Mouse (Mus musculus) midbrain, embryonic 11.5 days (tissue): ENCODE data around the gene Trcg1. TPM values are rescaled to one million over a fixed set of nuclear protein-coding genes. Genes with fewer than 3 reads are reported as not detected.
A peak's percentile ranks its signal among the peaks of the same experiment; 100 is the strongest.
"Not testable (repeated sequence)": the region's sequence is repeated elsewhere in the genome, so short reads cannot be mapped to it uniquely, and the experiment has no call there.

ENCODE experiments used
- ATAC-seq: fragments of 200-750 bp; cut with Nextera tagmentation; 2 replicates; pipeline ENCODE4 v1.8.0; 2017; ENCODE audit warnings: moderate TSS enrichment, moderate library complexity; ENCODE audit not compliant: low FRiP score
- DNase-seq: peaks from one replicate; pipeline ENCODE4 v3.0.0; 2015; ENCODE audit warnings: low spot score; ENCODE audit errors: missing footprints
- H3K27ac ChIP-seq: fragments of 300-500 bp; sonication (generic); 2 replicates; pipeline ENCODE4 v1.5.1; 2014; ENCODE audit warnings: low read depth, low read length
- H3K27me3 ChIP-seq: fragments of 300-500 bp; sonication (generic); 2 replicates; pipeline ENCODE4 v1.6.1; 2014; ENCODE audit warnings: mild to moderate bottlenecking, low read length, moderate library complexity, mixed read lengths; ENCODE audit not compliant: control insufficient read depth, insufficient read depth
- H3K36me3 ChIP-seq: fragments of 300-500 bp; sonication (generic); 2 replicates; pipeline ENCODE4 v1.6.1; 2014; ENCODE audit warnings: mild to moderate bottlenecking, low read length, moderate library complexity, mixed read lengths; ENCODE audit not compliant: control insufficient read depth, insufficient read depth
- H3K4me1 ChIP-seq: fragments of 300-500 bp; sonication (generic); 2 replicates; pipeline ENCODE4 v1.6.1; 2014; ENCODE audit warnings: low read length; ENCODE audit not compliant: control insufficient read depth, insufficient read depth
- H3K4me2 ChIP-seq: fragments of 300-500 bp; sonication (generic); 2 replicates; pipeline ENCODE4 v1.6.1; 2014; ENCODE audit warnings: mild to moderate bottlenecking, moderate library complexity
- H3K4me3 ChIP-seq: fragments of 300-500 bp; sonication (generic); 2 replicates; pipeline ENCODE4 v1.5.1; 2014; ENCODE audit warnings: low read depth, low read length
- H3K9ac ChIP-seq: fragments of 300-500 bp; sonication (generic); 2 replicates; pipeline ENCODE4 v1.6.1; 2014; ENCODE audit warnings: low read length
- H3K9me3 ChIP-seq: fragments of 300-500 bp; sonication (generic); 2 replicates; pipeline ENCODE4 v1.6.1; 2016; ENCODE audit warnings: low read length; ENCODE audit not compliant: control insufficient read depth
- WGBS: fragments of 180-500 bp; shearing (Covaris S2); extraction: QIAGEN DNeasy Blood & Tissue Kit; methylation state at CpG from one replicate; pipeline ENCODE4 v1.1.7; 2014; 5-methylcytosine and 5-hydroxymethylcytosine counted together
- polyA plus RNA-seq: library from polyadenylated mRNA; unstranded; fragments of >200 nt; fragmentation: Nextera tagmentation; extraction: Ambion mirVana; gene quantifications from 2 replicates; pipeline ENCODE4 v1.2.1, GENCODE M21; 2014

Trcg1 gene
- polyA plus RNA-seq, 1 experiment from 2014 or later = not detected

GRCm38 (mm10) chr9:57217220-57217619 is 19.1 kb upstream of the Trcg1 start:
- Histone ChIP-seq H3K4me1 (no peaks in the 10 kb centered on the region), H3K9ac (no peak overlapping the region), H3K9me3 (no peaks in the 10 kb centered on the region), H3K4me2 (no peak overlapping the region), H3K27ac (no peak overlapping the region), H3K36me3 (no peaks in the 10 kb centered on the region), H3K4me3 (no peak overlapping the region), H3K27me3 (no peaks in the 10 kb centered on the region)
- ATAC-seq = no peak
- DNase-seq = no peak
- WGBS = 83% methylated on average over 6 of the region's 6 CpGs

DNA sequence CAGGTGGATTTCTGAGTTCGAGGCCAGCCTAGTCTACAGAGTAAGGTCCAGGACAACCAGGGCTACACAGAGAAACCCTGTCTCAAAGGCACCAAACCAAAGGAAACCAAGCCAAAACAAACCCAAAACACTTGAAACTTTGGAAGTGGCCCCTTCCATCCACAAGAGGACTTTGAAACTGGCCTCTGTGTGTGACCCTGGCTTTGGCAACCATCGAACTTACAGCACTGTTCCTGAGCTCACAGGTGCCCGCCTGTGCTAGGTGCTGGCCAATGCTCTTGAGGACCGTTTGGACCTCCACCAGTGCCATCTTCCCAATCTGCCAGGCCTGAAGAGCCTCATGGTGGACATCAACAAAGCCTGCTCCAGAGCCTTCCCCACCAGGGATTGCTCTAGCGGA is 17.6 kb upstream of the Trcg1 start:
- H3K9ac ChIP-seq = no peak overlapping the region
- no peak overlapping the region for H3K4me3 ChIP-seq
- H3K27me3 ChIP-seq = no peaks in the 10 kb centered on the region
- 92% methylated on average over 5 of the region's 5 CpGs for WGBS
- DNase-seq (no peak), ATAC-seq (no peak)
- no peaks in the 10 kb centered on the region for H3K36me3 ChIP-seq
- no peaks in the 10 kb centered on the region for H3K4me1 ChIP-seq
- H3K9me3 ChIP-seq = no peaks in the 10 kb centered on the region
- no peak overlapping the region for H3K27ac ChIP-seq
- H3K4me2 ChIP-seq = no peak overlapping the region

DNA sequence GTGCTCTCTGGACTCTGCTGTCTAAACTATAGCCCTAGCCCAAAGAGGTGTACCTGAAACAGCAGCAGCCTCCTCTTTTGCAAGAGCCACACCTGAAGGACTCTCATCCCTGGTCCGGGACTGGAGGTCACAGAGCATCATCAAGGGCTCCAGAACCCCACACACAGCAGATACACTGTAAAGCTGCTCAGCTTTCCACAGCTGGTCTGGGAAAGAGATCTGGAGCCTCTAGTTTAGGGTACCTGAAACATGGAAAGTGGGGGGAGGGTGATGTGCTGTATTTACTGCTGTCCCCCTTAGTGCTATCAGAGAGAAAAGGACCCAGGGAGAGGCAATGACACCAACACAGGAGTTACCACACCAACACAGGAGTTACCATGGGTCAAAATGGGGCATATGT is 16.8 kb upstream of the Trcg1 start:
- Histone ChIP-seq H3K36me3 (no peaks in the 10 kb centered on the region), H3K9ac (no peak overlapping the region), H3K4me2 (no peak overlapping the region), H3K27ac (no peak overlapping the region), H3K4me3 (no peak overlapping the region), H3K9me3 (no peaks in the 10 kb centered on the region), H3K4me1 (no peaks in the 10 kb centered on the region), H3K27me3 (no peaks in the 10 kb centered on the region)
- DNase-seq = no peak
- ATAC-seq = no peak
- WGBS = 95% methylated on average over 1 of the region's 1 CpGs

DNA sequence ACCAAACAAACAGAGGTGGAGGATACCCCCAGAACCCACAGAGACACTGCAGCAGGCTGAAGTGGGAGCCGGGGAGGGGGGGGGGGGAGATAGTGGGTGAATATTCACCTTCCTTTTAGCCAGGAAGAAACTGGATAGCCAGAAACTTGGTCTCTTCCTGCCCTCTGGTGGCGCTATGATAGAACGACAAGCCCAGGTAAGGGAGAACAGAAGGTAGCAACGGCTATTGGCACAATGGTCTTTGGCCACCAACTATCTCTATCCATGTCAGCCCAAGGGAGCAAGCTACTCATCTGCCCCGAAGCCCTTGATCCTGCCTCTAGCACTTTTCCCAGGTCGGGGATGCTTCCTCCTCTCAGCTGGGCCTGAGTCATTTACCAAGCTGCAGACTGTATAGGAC is 16.0 kb upstream of the Trcg1 start:
- no peak for ATAC-seq
- H3K27ac ChIP-seq = no peak overlapping the region
- H3K9me3 ChIP-seq = no peaks in the 10 kb centered on the region
- no peak overlapping the region for H3K9ac ChIP-seq
- no peaks in the 10 kb centered on the region for H3K36me3 ChIP-seq
- no peaks in the 10 kb centered on the region for H3K27me3 ChIP-seq
- no peak overlapping the region for H3K4me2 ChIP-seq
- WGBS = 33% methylated on average over 6 of the region's 6 CpGs
- H3K4me1 ChIP-seq = no peaks in the 10 kb centered on the region
- DNase-seq = peak; percentile 84
- H3K4me3 ChIP-seq = no peak overlapping the region

GRCm38 (mm10) chr9:57223341-57223740 is 13.0 kb upstream of the Trcg1 start:
- Histone ChIP-seq H3K9ac (no peak overlapping the region), H3K4me2 (no peak overlapping the region), H3K4me1 (no peaks in the 10 kb centered on the region), H3K36me3 (no peaks in the 10 kb centered on the region), H3K4me3 (no peak overlapping the region), H3K27me3 (no peaks in the 10 kb centered on the region), H3K27ac (no peak overlapping the region), H3K9me3 (no peaks in the 10 kb centered on the region)
- ATAC-seq (no peak), DNase-seq (no peak)

GRCm38 (mm10) chr9:57225780-57226627 is 10.4 kb upstream of the Trcg1 start:
- Histone ChIP-seq H3K36me3 (no peaks in the 10 kb centered on the region), H3K27ac (no peak overlapping the region), H3K9ac (no peak overlapping the region), H3K4me1 (no peaks in the 10 kb centered on the region), H3K27me3 (no peaks in the 10 kb centered on the region), H3K4me3 (no peak overlapping the region), H3K4me2 (no peak overlapping the region), H3K9me3 (no peaks in the 10 kb centered on the region)
- 81% methylated on average over 13 of the region's 13 CpGs for WGBS
- DNase-seq (no peak), ATAC-seq (no peak)

GRCm38 (mm10) chr9:57226628-57227122 is 9.7 kb upstream of the Trcg1 start:
- H3K9ac ChIP-seq, H3K4me1 ChIP-seq, H3K4me3 ChIP-seq, H3K9me3 ChIP-seq, H3K27me3 ChIP-seq, ATAC-seq, H3K36me3 ChIP-seq, DNase-seq, H3K27ac ChIP-seq, H3K4me2 ChIP-seq: not testable (repeated sequence)
- 84% methylated on average over 6 of the region's 6 CpGs for WGBS

GRCm38 (mm10) chr9:57227203-57227602 is 9.2 kb upstream of the Trcg1 start:
- WGBS = 68% methylated on average over 5 of the region's 5 CpGs
- H3K36me3 ChIP-seq = no peaks in the 10 kb centered on the region
- no peak overlapping the region for H3K9ac ChIP-seq
- H3K4me2 ChIP-seq = no peak overlapping the region
- no peaks in the 10 kb centered on the region for H3K9me3 ChIP-seq
- H3K4me1 ChIP-seq = no peaks in the 10 kb centered on the region
- DNase-seq = no peak
- no peak overlapping the region for H3K27ac ChIP-seq
- no peak overlapping the region for H3K4me3 ChIP-seq
- ATAC-seq = no peak
- no peaks in the 10 kb centered on the region for H3K27me3 ChIP-seq

DNA sequence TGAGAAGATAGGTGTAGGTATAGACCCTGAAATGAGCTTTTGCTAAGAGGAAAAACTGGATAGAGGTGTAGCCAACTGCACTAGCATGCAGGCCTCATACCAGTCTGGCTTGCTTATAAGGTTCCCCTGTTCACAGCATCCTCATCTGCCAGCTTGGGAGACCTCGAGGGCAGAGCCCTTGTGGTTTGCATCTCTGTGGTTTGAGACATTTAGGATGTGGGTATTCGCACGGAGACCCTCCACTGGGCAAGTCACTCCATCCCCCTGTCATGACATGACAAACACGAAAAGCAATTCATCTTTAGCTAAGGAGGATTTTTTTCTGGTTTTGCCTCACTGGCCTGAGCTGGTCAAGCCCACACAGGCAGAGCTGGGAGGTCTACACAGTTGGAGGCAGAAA is 8.2 kb upstream of the Trcg1 start:
- 81% methylated on average over 4 of the region's 4 CpGs for WGBS
- no peak overlapping the region for H3K27ac ChIP-seq
- H3K9ac ChIP-seq = no peak overlapping the region
- no peak for ATAC-seq
- no peaks in the 10 kb centered on the region for H3K36me3 ChIP-seq
- no peaks in the 10 kb centered on the region for H3K4me1 ChIP-seq
- no peaks in the 10 kb centered on the region for H3K27me3 ChIP-seq
- no peaks in the 10 kb centered on the region for H3K9me3 ChIP-seq
- no peak overlapping the region for H3K4me3 ChIP-seq
- no peak for DNase-seq
- H3K4me2 ChIP-seq = no peak overlapping the region
